Mouse (Mus musculus): ENCODE results near the gene Gm10840.

DNA sequence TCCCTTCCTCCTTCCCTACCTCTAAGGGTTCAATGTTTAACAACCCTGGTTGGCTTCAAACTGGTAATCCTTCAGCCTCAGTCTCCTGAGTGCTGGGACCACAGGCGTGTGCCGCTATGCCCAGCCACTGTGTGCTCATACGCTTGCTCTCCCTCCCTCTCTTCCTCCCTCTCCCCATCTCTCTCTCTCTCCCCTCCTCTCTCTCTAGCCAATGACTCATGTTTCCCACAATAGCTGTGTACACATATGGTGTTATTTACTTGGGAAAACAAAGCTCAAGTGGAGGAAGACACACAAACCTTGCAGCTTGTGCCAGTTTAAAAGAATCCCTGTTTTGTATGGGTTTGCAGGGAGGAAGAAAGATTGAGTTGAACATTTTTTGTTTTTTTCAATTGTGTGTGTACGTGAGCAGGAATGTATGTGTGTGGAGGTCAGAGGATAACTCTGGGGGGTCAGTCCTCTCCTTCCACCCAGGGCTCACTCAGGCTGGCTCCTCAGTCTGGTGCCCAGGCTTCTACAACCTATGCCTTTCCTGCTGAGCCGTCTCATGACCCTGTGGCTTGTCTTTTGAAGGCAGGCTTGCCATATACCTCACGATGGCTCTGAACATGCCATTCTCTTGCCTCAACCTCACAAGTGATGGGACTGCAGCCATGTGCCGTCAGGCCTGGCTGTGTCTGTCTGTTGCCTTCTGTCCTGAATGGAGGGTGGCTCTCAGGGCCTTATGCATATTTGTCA, 19.2 kb downstream of the Gm10840 start:
- TF ChIP-seq EP300 (IDR thresholded peaks at IDR 0.05; ENCODE audit: low read depth) (no peak), CTCF (IDR thresholded peaks at IDR 0.05; ENCODE audit: low read depth) (no peak)

Data from heart, postnatal 0 days (tissue).